Mouse (Mus musculus) hindbrain, embryonic 15.5 days (tissue): Measurements from ENCODE around the gene Ganc. TPM values are rescaled to one million over a fixed set of nuclear protein-coding genes. Genes with fewer than 3 reads are reported as not detected.

Source experiments
- ATAC-seq: fragments of 200-750 bp; cut with Nextera tagmentation; 2 replicates; pipeline ENCODE4 v1.8.0; 2017; ENCODE audit warnings: low read depth, moderate number of reproducible peaks, moderate TSS enrichment; ENCODE audit not compliant: low FRiP score
- H3K27ac ChIP-seq: fragments of 300-500 bp; sonication (generic); replicated peaks from 2 replicates; pipeline ENCODE4 v1.5.1; 2015; ENCODE audit warnings: mild to moderate bottlenecking, inconsistent platforms
- H3K27me3 ChIP-seq: fragments of 300-500 bp; sonication (generic); 2 replicates; pipeline ENCODE4 v1.6.1; 2015; ENCODE audit warnings: control low read depth, inconsistent platforms
- H3K36me3 ChIP-seq: fragments of 300-500 bp; sonication (generic); 2 replicates; pipeline ENCODE4 v1.6.1; 2015; ENCODE audit warnings: control low read depth, inconsistent platforms
- H3K4me1 ChIP-seq: fragments of 300-500 bp; sonication (generic); replicated peaks from 2 replicates; pipeline ENCODE4 v1.6.1; 2015; ENCODE audit warnings: control low read depth, inconsistent platforms
- H3K4me2 ChIP-seq: fragments of 300-500 bp; sonication (generic); 2 replicates; pipeline ENCODE4 v1.6.1; 2015; ENCODE audit warnings: moderate library complexity, mild to moderate bottlenecking, inconsistent platforms
- H3K4me3 ChIP-seq: fragments of 300-500 bp; sonication (generic); 2 replicates; pipeline ENCODE4 v1.5.1; 2015; ENCODE audit warnings: mild to moderate bottlenecking, inconsistent platforms
- H3K9ac ChIP-seq: fragments of 300-500 bp; sonication (generic); 2 replicates; pipeline ENCODE4 v1.6.1; 2015; ENCODE audit warnings: inconsistent platforms
- H3K9me3 ChIP-seq: fragments of 300-500 bp; sonication (generic); 2 replicates; pipeline ENCODE4 v1.6.1; 2016; ENCODE audit warnings: control low read depth, inconsistent platforms
- WGBS: fragments of 180-500 bp; shearing (Covaris S2); methylation state at CpG from one replicate; pipeline ENCODE4 v1.1.7; 2015; 5-methylcytosine and 5-hydroxymethylcytosine counted together
- polyA plus RNA-seq: library from polyadenylated mRNA; unstranded; fragments of >200 nt; fragmentation: Nextera tagmentation; extraction: Ambion mirVana; gene quantifications from 2 replicates; pipeline ENCODE4 v1.2.1, GENCODE M21; 2015

The Ganc gene
- polyA plus RNA-seq, 1 experiment from 2014 or later = 11.1 TPM

- ATAC-seq = no peak
- H3K4me3 ChIP-seq = no peak overlapping the region
- no peaks in the 10 kb centered on the region for H3K36me3 ChIP-seq
- H3K4me1 ChIP-seq = no peaks in the 10 kb centered on the region
- no peak overlapping the region for H3K27ac ChIP-seq
- H3K9ac ChIP-seq = no peak overlapping the region
- no peak overlapping the region for H3K4me2 ChIP-seq
- no peaks in the 10 kb centered on the region for H3K9me3 ChIP-seq
- no peaks in the 10 kb centered on the region for H3K27me3 ChIP-seq
- 83% methylated on average over 2 of the region's 2 CpGs for WGBS
Observed at GRCm38 (mm10) chr2:120454987-120455386, 51.3 kb downstream of the Ganc start.

- no peak for ATAC-seq
- 80% methylated on average over 4 of the region's 4 CpGs for WGBS
- H3K4me2 ChIP-seq = no peak within 1 kb of the TSS
Observed at GRCm38 (mm10) chr2:120455719-120456118, 52.0 kb downstream of the Ganc start, which contains the start of gene Capn3. TSS of gene Capn3 (plus strand) at chr2:120456019.

GRCm38 (mm10) chr2:120460216-120460615 is 56.5 kb downstream of the Ganc start:
- WGBS = 84% methylated on average over 4 of the region's 4 CpGs
- Histone ChIP-seq H3K36me3 (no peaks in the 10 kb centered on the region), H3K27me3 (no peaks in the 10 kb centered on the region), H3K27ac (no peak overlapping the region), H3K4me1 (no peaks in the 10 kb centered on the region), H3K9ac (no peak overlapping the region), H3K4me2 (no peak overlapping the region), H3K4me3 (no peak overlapping the region), H3K9me3 (no peaks in the 10 kb centered on the region)
- ATAC-seq = no peak

More at GRCm38 (mm10) chr2:120455719-120456118, 52.0 kb downstream of the Ganc start, which contains the start of gene Capn3:
- Histone ChIP-seq H3K36me3 (no peaks in the 10 kb centered on the region), H3K9me3 (no peaks in the 10 kb centered on the region), H3K4me1 (no peaks in the 10 kb centered on the region), H3K27ac (no peak within 1 kb of the TSS), H3K4me3 (no peak within 1 kb of the TSS), H3K9ac (no peak within 1 kb of the TSS), H3K27me3 (no peaks in the 10 kb centered on the region)

GRCm38 (mm10) chr2:120463328-120463727 is 59.6 kb downstream of the Ganc start:
- no peak overlapping the region for H3K27ac ChIP-seq

GRCm38 (mm10) chr2:120464091-120464490 is 60.4 kb downstream of the Ganc start:
- H3K36me3 ChIP-seq = no peaks in the 10 kb centered on the region

More at GRCm38 (mm10) chr2:120463328-120463727, 59.6 kb downstream of the Ganc start:
- Histone ChIP-seq H3K4me2 (no peak overlapping the region), H3K4me3 (no peak overlapping the region), H3K27me3 (no peaks in the 10 kb centered on the region), H3K9me3 (no peaks in the 10 kb centered on the region), H3K4me1 (no peaks in the 10 kb centered on the region), H3K36me3 (no peaks in the 10 kb centered on the region), H3K9ac (no peak overlapping the region)
- 94% methylated on average over 7 of the region's 7 CpGs for WGBS
- ATAC-seq = no peak

GRCm38 (mm10) chr2:120464732-120465396 is 61.2 kb downstream of the Ganc start:
- H3K36me3 ChIP-seq = no peaks in the 10 kb centered on the region
- no peaks in the 10 kb centered on the region for H3K4me1 ChIP-seq
- H3K9ac ChIP-seq = no peak overlapping the region
- H3K4me2 ChIP-seq = no peak overlapping the region
- no peaks in the 10 kb centered on the region for H3K27me3 ChIP-seq
- WGBS = 89% methylated on average over 2 of the region's 2 CpGs
- H3K9me3 ChIP-seq = no peaks in the 10 kb centered on the region
- no peak overlapping the region for H3K4me3 ChIP-seq
- no peak for ATAC-seq
- no peak overlapping the region for H3K27ac ChIP-seq

More at GRCm38 (mm10) chr2:120464091-120464490, 60.4 kb downstream of the Ganc start:
- H3K4me1 ChIP-seq = no peaks in the 10 kb centered on the region
- ATAC-seq = no peak
- no peak overlapping the region for H3K27ac ChIP-seq
- 81% methylated on average over 8 of the region's 8 CpGs for WGBS
- no peaks in the 10 kb centered on the region for H3K9me3 ChIP-seq
- H3K9ac ChIP-seq = no peak overlapping the region
- no peaks in the 10 kb centered on the region for H3K27me3 ChIP-seq
- no peak overlapping the region for H3K4me2 ChIP-seq
- no peak overlapping the region for H3K4me3 ChIP-seq

GRCm38 (mm10) chr2:120465397-120465785 is 61.7 kb downstream of the Ganc start:
- Histone ChIP-seq H3K9ac (no peak overlapping the region), H3K4me2 (no peak overlapping the region), H3K9me3 (no peaks in the 10 kb centered on the region), H3K27ac (no peak overlapping the region), H3K4me3 (no peak overlapping the region), H3K36me3 (no peaks in the 10 kb centered on the region), H3K27me3 (no peaks in the 10 kb centered on the region), H3K4me1 (no peaks in the 10 kb centered on the region)
- WGBS = 87% methylated on average over 5 of the region's 5 CpGs
- ATAC-seq = no peak

GRCm38 (mm10) chr2:120468011-120468410 is 64.3 kb downstream of the Ganc start:
- H3K36me3 ChIP-seq = no peaks in the 10 kb centered on the region
- no peak overlapping the region for H3K27ac ChIP-seq
- H3K4me1 ChIP-seq = no peaks in the 10 kb centered on the region
- no peaks in the 10 kb centered on the region for H3K9me3 ChIP-seq
- no peak overlapping the region for H3K4me2 ChIP-seq
- ATAC-seq = no peak
- no peak overlapping the region for H3K9ac ChIP-seq
- H3K4me3 ChIP-seq = no peak overlapping the region
- H3K27me3 ChIP-seq = no peaks in the 10 kb centered on the region

- H3K4me1 ChIP-seq = no peaks in the 10 kb centered on the region
- 92% methylated on average over 3 of the region's 3 CpGs for WGBS
- no peaks in the 10 kb centered on the region for H3K27me3 ChIP-seq
- H3K9ac ChIP-seq = no peak overlapping the region
- no peaks in the 10 kb centered on the region for H3K9me3 ChIP-seq
- H3K27ac ChIP-seq = no peak overlapping the region
- no peak overlapping the region for H3K4me2 ChIP-seq
- H3K4me3 ChIP-seq = no peak overlapping the region
- ATAC-seq = no peak
- no peaks in the 10 kb centered on the region for H3K36me3 ChIP-seq
Observed at GRCm38 (mm10) chr2:120469220-120469619, 65.5 kb downstream of the Ganc start.

- H3K36me3 ChIP-seq = no peaks in the 10 kb centered on the region
- H3K4me3 ChIP-seq = no peak overlapping the region
- H3K4me2 ChIP-seq = no peak overlapping the region
- 94% methylated on average over 10 of the region's 10 CpGs for WGBS
- no peaks in the 10 kb centered on the region for H3K9me3 ChIP-seq
- H3K27me3 ChIP-seq = no peaks in the 10 kb centered on the region
- H3K9ac ChIP-seq = no peak overlapping the region
- no peaks in the 10 kb centered on the region for H3K4me1 ChIP-seq
- no peak overlapping the region for H3K27ac ChIP-seq
- no peak for ATAC-seq
Observed at GRCm38 (mm10) chr2:120469715-120470114, 66.0 kb downstream of the Ganc start.

GRCm38 (mm10) chr2:120470856-120471255 is 67.2 kb downstream of the Ganc start:
- no peaks in the 10 kb centered on the region for H3K27me3 ChIP-seq

GRCm38 (mm10) chr2:120476277-120477087 is 72.8 kb downstream of the Ganc start:
- no peaks in the 10 kb centered on the region for H3K36me3 ChIP-seq
- no peaks in the 10 kb centered on the region for H3K4me1 ChIP-seq
- no peak for ATAC-seq
- H3K9me3 ChIP-seq = no peaks in the 10 kb centered on the region
- no peak overlapping the region for H3K4me3 ChIP-seq
- no peak overlapping the region for H3K4me2 ChIP-seq
- no peak overlapping the region for H3K27ac ChIP-seq
- no peak overlapping the region for H3K9ac ChIP-seq
- no peaks in the 10 kb centered on the region for H3K27me3 ChIP-seq
- 64% methylated on average over 13 of the region's 13 CpGs for WGBS

More at GRCm38 (mm10) chr2:120470856-120471255, 67.2 kb downstream of the Ganc start:
- 65% methylated on average over 4 of the region's 4 CpGs for WGBS
- Histone ChIP-seq H3K9me3 (no peaks in the 10 kb centered on the region), H3K27ac (no peak overlapping the region), H3K4me3 (no peak overlapping the region), H3K4me2 (no peak overlapping the region), H3K36me3 (no peaks in the 10 kb centered on the region), H3K4me1 (no peaks in the 10 kb centered on the region), H3K9ac (no peak overlapping the region)
- ATAC-seq = no peak
